Mouse (Mus musculus) CH12.LX (cell line): ENCODE results near the gene Hsf4. TPM values are rescaled to one million over a fixed set of nuclear protein-coding genes. Genes with fewer than 3 reads are reported as not detected.

Experiments
- DNase-seq: peaks from one replicate; pipeline ENCODE4 v3.0.0-alpha.2; 2013; ENCODE audit errors: extremely low read depth
- H3K27ac ChIP-seq: 2 replicates; pipeline ENCODE4 v1.5.1; 2012; ENCODE audit warnings: low read depth, mild to moderate bottlenecking, control low read depth, moderate library complexity; ENCODE audit not compliant: insufficient read depth
- H3K27me3 ChIP-seq: replicated peaks from 2 replicates; pipeline ENCODE3; 2012; ENCODE audit warnings: inconsistent platforms
- H3K36me3 ChIP-seq, 2 experiments: replicated peaks in 1 of 2; 2 replicates each; pipeline versions ENCODE3 to v1.6.1; 2012; ENCODE audit warnings: inconsistent platforms in 1 of 2, low read length in 1 of 2, mild to moderate bottlenecking in 1 of 2, mixed read lengths in 1 of 2, moderate library complexity in 1 of 2; ENCODE audit not compliant: control insufficient read depth in 1 of 2, insufficient read depth in 1 of 2
- H3K4me1 ChIP-seq, 2 experiments: 2 replicates each; pipeline ENCODE4 v1.6.1; 2012; ENCODE audit warnings: inconsistent platforms in 1 of 2, moderate library complexity in 1 of 2; ENCODE audit not compliant: insufficient read depth in 2 of 2, control insufficient read depth in 1 of 2
- H3K4me2 ChIP-seq: 2 replicates; pipeline ENCODE4 v1.6.1; 2012; ENCODE audit warnings: low read depth, mild to moderate bottlenecking, control low read depth; ENCODE audit not compliant: poor library complexity, insufficient read depth, severe bottlenecking
- H3K4me3 ChIP-seq, 3 experiments: fragments of 150-350 bp in 1 of 3; sonication (generic) in 1 of 3; replicated peaks in 1 of 3; 2 replicates each; pipeline versions ENCODE3 to v1.5.1; 2011 to 2012; ENCODE audit warnings: low read depth in 2 of 3, low read length in 2 of 3, mild to moderate bottlenecking in 2 of 3, moderate library complexity in 2 of 3, control low read depth in 1 of 3, improper control_type of control experiment in 1 of 3, inconsistent platforms in 1 of 3, mixed read lengths in 1 of 3; ENCODE audit not compliant: poor library complexity in 1 of 3
- H3K79me2 ChIP-seq: replicated peaks from 2 replicates; pipeline ENCODE4 v1.6.1; 2012; ENCODE audit warnings: mild to moderate bottlenecking, moderate library complexity; ENCODE audit not compliant: control insufficient read depth, poor library complexity, insufficient read depth, severe bottlenecking; ENCODE audit errors: extremely low read depth
- H3K9ac ChIP-seq: 2 replicates; pipeline ENCODE4 v1.6.1; 2012; ENCODE audit warnings: low read depth, mild to moderate bottlenecking, control low read depth, moderate library complexity; ENCODE audit not compliant: insufficient read depth
- H3K9me3 ChIP-seq: replicated peaks from 2 replicates; pipeline ENCODE3; 2012; ENCODE audit warnings: low read length, inconsistent platforms, mixed read lengths
- BHLHE40 ChIP-seq: IDR thresholded peaks from 2 replicates; pipeline ENCODE4 v1.6.1; 2011; ENCODE audit warnings: mild to moderate bottlenecking, low read depth, low read length, improper control_type of control experiment
- CHD1 ChIP-seq: IDR thresholded peaks from 2 replicates; pipeline ENCODE4 v1.6.1; 2012; ENCODE audit warnings: low read depth, low read length, improper control_type of control experiment, inconsistent platforms
- CHD2 ChIP-seq: IDR thresholded peaks from 2 replicates; pipeline ENCODE4 v1.6.1; 2011; ENCODE audit warnings: low read length, improper control_type of control experiment
- CTCF ChIP-seq, 2 experiments: IDR thresholded peaks in 1 of 2; conservative IDR thresholded peaks in 1 of 2; 2 replicates each; pipeline ENCODE4 v1.5.1; 2011 to 2012; ENCODE audit warnings: low read depth in 2 of 2, low read length in 2 of 2, improper control_type of control experiment in 1 of 2, inconsistent platforms in 1 of 2, mild to moderate bottlenecking in 1 of 2, moderate library complexity in 1 of 2
- E2F4 ChIP-seq: IDR thresholded peaks from 2 replicates; pipeline ENCODE4 v1.6.1; 2011; ENCODE audit warnings: low read depth, low read length, improper control_type of control experiment; ENCODE audit not compliant: insufficient replicate concordance
- ELF1 ChIP-seq: IDR thresholded peaks from 2 replicates; pipeline ENCODE4 v1.6.1; 2014; ENCODE audit warnings: low read depth, mild to moderate bottlenecking, inconsistent platforms, low read length, improper control_type of control experiment
- EP300 ChIP-seq: IDR thresholded peaks from 2 replicates; pipeline ENCODE4 v1.6.1; 2011; ENCODE audit warnings: low read length, improper control_type of control experiment
- ETS1 ChIP-seq: conservative IDR thresholded peaks from 2 replicates; pipeline ENCODE4 v1.6.1; 2012; ENCODE audit warnings: low read depth, mild to moderate bottlenecking, inconsistent platforms, low read length, improper control_type of control experiment, moderate library complexity
- GABPA ChIP-seq: IDR thresholded peaks from 2 replicates; pipeline ENCODE4 v1.6.1; 2012; ENCODE audit warnings: low read depth, low read length, improper control_type of control experiment, inconsistent platforms; ENCODE audit not compliant: insufficient replicate concordance
- HCFC1 ChIP-seq: IDR thresholded peaks from 2 replicates; pipeline ENCODE4 v1.6.1; 2012; ENCODE audit warnings: low read depth, mild to moderate bottlenecking, inconsistent platforms, low read length, improper control_type of control experiment
- KAT2A ChIP-seq: IDR thresholded peaks from 2 replicates; pipeline ENCODE4 v1.6.1; 2012; ENCODE audit warnings: low read length, improper control_type of control experiment, inconsistent platforms; ENCODE audit not compliant: insufficient replicate concordance
- MAFK ChIP-seq: IDR thresholded peaks from 2 replicates; pipeline ENCODE4 v1.6.1; 2011; ENCODE audit warnings: low read length, improper control_type of control experiment; ENCODE audit not compliant: insufficient replicate concordance
- MAX ChIP-seq: IDR thresholded peaks from 2 replicates; pipeline ENCODE4 v1.6.1; 2011; ENCODE audit warnings: low read length, improper control_type of control experiment
- MAZ ChIP-seq: IDR thresholded peaks from 2 replicates; pipeline ENCODE4 v1.6.1; 2012; ENCODE audit warnings: low read depth, mild to moderate bottlenecking, inconsistent platforms, low read length, improper control_type of control experiment, moderate library complexity
- MEF2A ChIP-seq: IDR thresholded peaks from 2 replicates; pipeline ENCODE4 v1.6.1; 2014; ENCODE audit warnings: low read depth, mild to moderate bottlenecking, inconsistent platforms, low read length, improper control_type of control experiment, borderline replicate concordance
- MXI1 ChIP-seq: IDR thresholded peaks from 2 replicates; pipeline ENCODE4 v1.6.1; 2011; ENCODE audit warnings: mild to moderate bottlenecking, low read depth, low read length, improper control_type of control experiment
- MYC ChIP-seq: IDR thresholded peaks from 2 replicates; pipeline ENCODE4 v1.6.1; 2011; ENCODE audit warnings: low read depth, mild to moderate bottlenecking, improper control_type of control experiment, low read length
- NELFE ChIP-seq: IDR thresholded peaks from 2 replicates; pipeline ENCODE4 v1.6.1; 2011; ENCODE audit warnings: low read depth, low read length, improper control_type of control experiment
- NRF1 ChIP-seq: IDR thresholded peaks from 2 replicates; pipeline ENCODE4 v1.6.1; 2014; ENCODE audit warnings: low read depth, mild to moderate bottlenecking, inconsistent platforms, low read length, improper control_type of control experiment, moderate library complexity
- RAD21 ChIP-seq: IDR thresholded peaks from 2 replicates; pipeline ENCODE4 v1.6.1; 2011; ENCODE audit warnings: low read depth, mild to moderate bottlenecking, low read length, improper control_type of control experiment, moderate library complexity
- SIN3A ChIP-seq: IDR thresholded peaks from 2 replicates; pipeline ENCODE4 v1.6.1; 2012; ENCODE audit warnings: low read length, improper control_type of control experiment, inconsistent platforms
- SMC3 ChIP-seq: IDR thresholded peaks from 2 replicates; pipeline ENCODE4 v1.6.1; 2011; ENCODE audit warnings: low read depth, low read length, improper control_type of control experiment
- TBP ChIP-seq: conservative IDR thresholded peaks from 2 replicates; pipeline ENCODE4 v1.6.1; 2011; ENCODE audit warnings: low read depth, low read length, improper control_type of control experiment
- TCF12 ChIP-seq: IDR thresholded peaks from 2 replicates; pipeline ENCODE4 v1.6.1; 2014; ENCODE audit warnings: low read depth, mild to moderate bottlenecking, inconsistent platforms, low read length, improper control_type of control experiment
- UBTF ChIP-seq: IDR thresholded peaks from 2 replicates; pipeline ENCODE4 v1.6.1; 2012; ENCODE audit warnings: low read depth, mild to moderate bottlenecking, inconsistent platforms, low read length, improper control_type of control experiment, moderate library complexity
- USF1 ChIP-seq: IDR thresholded peaks from 2 replicates; pipeline ENCODE4 v1.6.1; 2014; ENCODE audit warnings: low read depth, mild to moderate bottlenecking, inconsistent platforms, low read length, improper control_type of control experiment
- ZC3H11A ChIP-seq: IDR thresholded peaks from 2 replicates; pipeline ENCODE4 v1.6.1; 2012; ENCODE audit warnings: low read depth, mild to moderate bottlenecking, inconsistent platforms, low read length, improper control_type of control experiment
- ZKSCAN1 ChIP-seq: IDR thresholded peaks from 2 replicates; pipeline ENCODE4 v1.6.1; 2012; ENCODE audit warnings: low read depth, inconsistent platforms, low read length, improper control_type of control experiment, borderline replicate concordance
- ZMIZ1 ChIP-seq: IDR thresholded peaks from 2 replicates; pipeline ENCODE4 v1.6.1; 2012; ENCODE audit warnings: low read depth, mild to moderate bottlenecking, inconsistent platforms, low read length, improper control_type of control experiment
- ZNF384 ChIP-seq: IDR thresholded peaks from 2 replicates; pipeline ENCODE4 v1.6.1; 2012; ENCODE audit warnings: low read depth, low read length, improper control_type of control experiment, inconsistent platforms
- dilution Hi-C: fragments of 300-500 bp; cut with MboI; formaldehyde crosslinking; loops from 2 replicates; pipeline ENCODE4 v1.14.3; 2020; ENCODE audit warnings: low sequenced_read_pairs; ENCODE audit not compliant: extremely low pct_unique_long_range_greater_than_20kb, extremely low pct_ligation_motif_present
- in situ Hi-C: fragments of 300-500 bp; cut with MboI; formaldehyde crosslinking; loops from 3 replicates; pipeline ENCODE4 v1.14.3; 2019; ENCODE audit warnings: low sequenced_read_pairs, low pct_ligation_motif_present, low pct_unique_long_range_greater_than_20kb, mixed read lengths
- polyA plus RNA-seq: library from polyadenylated mRNA; unstranded; fragments of >175 nt; gene quantifications from 2 replicates; pipeline ENCODE4 v1.2.1, GENCODE M21; 2012; ENCODE audit warnings: low read depth; ENCODE audit not compliant: insufficient read length
- total RNA-seq, 2 experiments: library from RNA; depleted of rRNA; stranded (reverse); fragments of 300-350 nt in 1 of 2; fragments of >200 nt in 1 of 2; gene quantifications; 2 replicates each; pipeline ENCODE4 v1.2.3; 2012 to 2014

Hsf4 gene
- total and polyA plus RNA-seq, 3 experiments: 0.08 TPM; not detected in 2

DNA sequence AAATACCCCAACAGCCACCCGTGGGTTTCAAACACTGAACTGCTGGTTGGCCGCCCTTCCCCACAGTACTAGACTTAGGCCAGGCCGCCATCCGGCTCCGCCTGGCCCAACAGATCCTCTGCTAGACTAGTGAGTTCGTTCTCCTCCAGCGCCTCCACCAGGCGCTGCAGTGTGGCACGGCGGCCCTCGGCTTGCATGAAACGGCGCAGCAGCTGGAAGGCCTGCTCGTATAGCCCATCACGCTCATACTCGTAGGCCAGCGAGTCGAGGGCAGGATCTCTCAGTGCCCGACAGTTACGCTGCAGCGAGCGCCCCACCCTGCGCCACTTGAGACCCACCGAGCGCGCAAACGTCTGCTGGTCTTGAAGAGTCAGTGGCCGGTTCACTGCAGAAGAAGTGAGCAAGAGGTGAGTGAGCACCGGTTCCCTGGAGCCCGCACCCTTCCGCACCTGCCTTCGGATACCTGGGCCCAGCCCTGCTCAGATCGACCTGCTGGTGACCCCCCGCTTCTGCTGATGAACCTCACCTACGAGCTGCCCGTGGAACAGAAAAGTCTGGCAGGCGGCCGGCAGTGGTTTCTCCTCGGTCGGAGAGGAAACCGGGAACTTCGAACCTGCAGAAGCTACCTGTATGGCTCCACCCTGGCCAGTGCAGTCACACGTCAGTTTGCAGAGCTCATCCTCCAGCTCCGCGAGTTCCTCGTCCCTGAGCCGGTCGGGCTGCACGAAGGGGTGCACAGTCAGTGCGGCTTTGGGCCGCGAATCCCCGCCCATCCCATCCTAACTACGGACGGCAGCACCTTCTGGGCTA lies 10.5 kb upstream of the Hsf4 start:
- Histone ChIP-seq H3K27me3 (no peaks in the 10 kb centered on the region), H3K4me1 (peaks cover 12 to 43% of the 10 kb centered on the region in 2 experiments)
- dilution Hi-C loops: no loop called here

DNA sequence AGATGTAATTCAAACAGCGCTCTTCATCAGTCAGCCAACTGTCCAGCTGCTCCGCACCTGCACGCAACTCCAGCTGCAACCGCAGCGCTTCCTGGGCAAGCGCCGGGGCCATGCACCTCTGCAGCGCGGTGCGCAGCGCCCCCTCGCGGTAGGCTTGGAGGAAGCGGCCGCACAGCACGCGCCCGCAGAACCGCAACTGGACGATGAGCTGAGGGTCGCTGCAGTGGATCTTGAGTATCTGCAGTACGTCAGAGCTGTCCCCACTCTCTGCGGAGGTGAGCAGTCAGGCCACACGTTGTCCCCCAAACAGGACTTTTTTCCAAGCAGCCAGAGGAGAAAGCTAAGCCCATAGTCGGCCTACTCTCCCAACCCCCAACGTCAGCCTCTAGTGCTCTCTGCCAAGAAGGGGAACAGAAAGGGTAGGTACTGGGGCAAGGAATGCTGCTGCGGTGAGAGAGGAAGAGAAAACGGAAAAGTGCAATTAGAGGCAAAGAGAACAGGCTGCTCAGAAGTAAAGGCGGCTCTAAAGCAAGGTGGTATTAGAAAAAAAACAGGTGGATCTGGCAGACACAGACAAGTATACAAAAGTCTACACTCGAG lies 9.8 kb upstream of the Hsf4 start:
- H3K9ac ChIP-seq: no peak overlapping the region
- no peaks in the 10 kb centered on the region for H3K79me2 ChIP-seq
- dilution Hi-C loops: no loop called here
- peaks cover 11 to 40% of the 10 kb centered on the region in 2 experiments for H3K4me1 ChIP-seq
- no peaks in the 10 kb centered on the region for H3K27me3 ChIP-seq
- peak; percentile 66 for DNase-seq
- H3K27ac ChIP-seq: peak overlapping the region; percentile 17; the same call in 1 of the 2 replicates
- in situ Hi-C loops: loop anchor here (5.0 kb wide), 1 partner anchor 32 kb away; no protein-coding TSS in a partner anchor
- H3K9me3 ChIP-seq: peaks cover 4% of the 10 kb centered on the region
- peak overlapping the region in 1 of 3 experiments; percentile 18 for H3K4me3 ChIP-seq
- H3K4me2 ChIP-seq: peak overlapping the region; percentile 48
- peak; percentile 41 to 83; a peak in 3 of 4 replicates for TF ChIP-seq CTCF (conservative IDR thresholded peaks at IDR 0.05 in 1 of 2, IDR thresholded peaks at IDR 0.05 in 1 of 2; ENCODE audit: low read depth in 2 of 2, low read length in 2 of 2)
- peak; percentile 52; the same call in 1 of the 2 replicates for TF ChIP-seq MAX
- peak; percentile 59 for TF ChIP-seq RAD21
- no peak for TF ChIP-seq KAT2A
- TF ChIP-seq MYC: peak; percentile 47; the same call in 1 of the 2 replicates
- peak; percentile 57; the same call in 1 of the 2 replicates for TF ChIP-seq SIN3A
- TF ChIP-seq UBTF: no peak
- TF ChIP-seq EP300: peak; percentile 27
- 0 out of 2 replicates have a peak, but pooled peaks have one; percentile 22 for TF ChIP-seq ETS1
- TF ChIP-seq E2F4: no peak
- peak; percentile 67 for TF ChIP-seq NRF1
- TF ChIP-seq CHD1: no peak
- TF ChIP-seq ZKSCAN1: no peak
- peak; percentile 53 for TF ChIP-seq SMC3
- TF ChIP-seq MXI1: peak; percentile 46; the same call in 1 of the 2 replicates
- TF ChIP-seq CHD2: peak; percentile 57; the same call in 1 of the 2 replicates
- TF ChIP-seq GABPA: no peak
- TF ChIP-seq MEF2A: peak; percentile 48; the same call in 1 of the 2 replicates
- TF ChIP-seq ELF1: 0 out of 2 replicates have a peak, but pooled peaks have one; percentile 22
- no peak for TF ChIP-seq MAZ
- TF ChIP-seq HCFC1: no peak
- peak; percentile 76 for TF ChIP-seq BHLHE40
- peak; percentile 79 for TF ChIP-seq TCF12
- no peak for TF ChIP-seq ZC3H11A
- peaks cover 15 to 46% of the 10 kb centered on the region in 2 experiments for H3K36me3 ChIP-seq

More for the DNA sequence above, 10.5 kb upstream of the Hsf4 start:
- no peak overlapping the region for H3K4me3 ChIP-seq
- in situ Hi-C loops: loop anchor here (5.0 kb wide), 1 partner anchor 33 kb away; no protein-coding TSS in a partner anchor
- no peak for TF ChIP-seq TBP
- TF ChIP-seq NELFE: no peak
- no peak for TF ChIP-seq ZMIZ1
- no peak for TF ChIP-seq ETS1
- TF ChIP-seq USF1: no peak
- no peak for TF ChIP-seq TCF12
- no peak for TF ChIP-seq HCFC1
- no peak for TF ChIP-seq MAFK
- TF ChIP-seq BHLHE40: no peak
- TF ChIP-seq EP300: no peak
- TF ChIP-seq ZNF384: no peak
- no peak for TF ChIP-seq NRF1
- no peak for TF ChIP-seq SIN3A
- TF ChIP-seq, all 38 proteins: peak for 0
- H3K4me2 ChIP-seq: no peak overlapping the region
- H3K27ac ChIP-seq: no peak overlapping the region
- peaks cover 4% of the 10 kb centered on the region for H3K9me3 ChIP-seq
- no peak overlapping the region for H3K9ac ChIP-seq
- H3K79me2 ChIP-seq: no peaks in the 10 kb centered on the region
- DNase-seq: no peak
- H3K36me3 ChIP-seq: peaks cover 15 to 53% of the 10 kb centered on the region in 2 experiments
